Mouse (Mus musculus) megakaryocyte, embryonic 14.5 days (primary cell): ENCODE measurements around the gene Gpc3. TPM values are rescaled to one million over a fixed set of nuclear protein-coding genes. Genes with fewer than 3 reads are reported as not detected.
"Not testable (repeated sequence)": the region's sequence is repeated elsewhere in the genome, so short reads cannot be mapped to it uniquely, and the experiment has no call there.

Experiments
- H3K27me3 ChIP-seq: replicated peaks from 2 replicates; pipeline ENCODE3; 2012; ENCODE audit warnings: inconsistent platforms
- H3K36me3 ChIP-seq: replicated peaks from 2 replicates; pipeline ENCODE3; 2012; ENCODE audit warnings: low read length, inconsistent platforms, mixed read lengths
- H3K4me1 ChIP-seq: 2 replicates; pipeline ENCODE4 v1.6.1; 2012; ENCODE audit warnings: inconsistent platforms
- H3K4me3 ChIP-seq: replicated peaks from 2 replicates; pipeline ENCODE3; 2012; ENCODE audit warnings: moderate library complexity, mild to moderate bottlenecking, inconsistent platforms
- H3K9me3 ChIP-seq: 2 replicates; pipeline ENCODE4 v1.6.1; 2012; ENCODE audit warnings: inconsistent platforms
- FLI1 ChIP-seq: IDR thresholded peaks from 2 replicates; pipeline ENCODE4 v1.6.1; 2012; ENCODE audit warnings: low read length, inconsistent platforms, mixed read lengths
- GATA1 ChIP-seq: IDR thresholded peaks from 3 replicates; pipeline ENCODE4 v1.6.1; 2012; ENCODE audit warnings: mixed read lengths, low read length, inconsistent platforms, borderline replicate concordance
- polyA plus RNA-seq: library from polyadenylated mRNA; stranded (reverse); fragments of >175 nt; gene quantifications from 2 replicates; pipeline ENCODE4 v1.2.3, GENCODE M21; 2012; ENCODE audit warnings: low replicate concordance; ENCODE audit not compliant: insufficient read depth

Gene Gpc3
- polyA plus RNA-seq, 1 experiment, result 0.36 TPM

DNA sequence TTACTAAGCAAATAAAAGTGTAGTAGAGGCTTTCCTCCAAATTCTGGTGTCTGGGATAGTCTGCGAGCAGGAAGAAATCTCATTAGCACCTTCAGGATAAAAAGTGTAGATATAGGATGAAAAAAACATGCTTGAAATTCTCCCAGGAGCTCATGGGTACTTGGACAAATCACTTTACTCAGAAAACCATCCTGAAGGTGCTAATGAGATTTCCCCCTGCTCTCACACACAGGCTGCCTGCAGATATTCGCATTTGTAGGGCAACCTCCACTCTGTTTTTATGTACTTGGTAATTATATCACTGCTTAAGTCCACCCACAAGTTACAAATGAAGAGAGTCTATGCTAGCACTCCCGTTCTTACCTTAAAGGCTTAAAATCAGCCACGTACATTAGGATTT lies 308.5 kb downstream of the Gpc3 start:
- H3K27me3 ChIP-seq, result peaks cover 9% of the 10 kb centered on the region
- TF ChIP-seq FLI1 (no peak), GATA1 (no peak)
- no peaks in the 10 kb centered on the region for H3K4me1 ChIP-seq
- 0 out of 2 replicates have a peak, but pooled peaks cover 4% of the 10 kb centered on the region for H3K9me3 ChIP-seq
- no peaks in the 10 kb centered on the region for H3K36me3 ChIP-seq
- no peak overlapping the region for H3K4me3 ChIP-seq

GRCm38 (mm10) chrX:52288792-52289191 lies 325.0 kb downstream of the Gpc3 start:
- Histone ChIP-seq H3K4me3 (no peak overlapping the region), H3K36me3 (no peaks in the 10 kb centered on the region), H3K4me1 (no peaks in the 10 kb centered on the region), H3K9me3 (no peaks in the 10 kb centered on the region), H3K27me3 (peaks cover 5% of the 10 kb centered on the region)
- TF ChIP-seq FLI1 (no peak), GATA1 (no peak)

DNA sequence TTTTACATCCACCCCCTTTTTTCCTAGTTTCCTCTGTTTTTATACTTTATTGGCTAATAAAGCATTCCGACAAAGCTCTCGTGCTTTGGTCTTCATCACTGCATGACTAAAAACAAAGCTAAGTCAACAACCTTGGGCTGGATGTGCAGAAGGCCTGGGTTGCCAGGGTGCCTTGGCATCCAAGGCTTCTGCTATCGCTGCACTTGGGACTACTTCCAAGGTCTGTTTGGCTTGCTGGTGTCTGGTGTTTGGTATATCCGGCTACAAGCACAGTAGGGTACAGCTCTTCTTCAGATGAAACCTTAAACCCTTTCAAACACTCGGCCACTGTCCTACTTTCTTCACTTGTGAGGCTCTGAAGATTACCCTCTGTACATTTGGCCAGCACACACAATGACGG lies 325.8 kb downstream of the Gpc3 start:
- H3K27me3 ChIP-seq, result peaks cover 8% of the 10 kb centered on the region
- H3K9me3 ChIP-seq, result no peaks in the 10 kb centered on the region
- no peaks in the 10 kb centered on the region for H3K36me3 ChIP-seq
- TF ChIP-seq FLI1 (no peak), GATA1 (no peak)
- no peak overlapping the region for H3K4me3 ChIP-seq
- no peaks in the 10 kb centered on the region for H3K4me1 ChIP-seq

- Histone ChIP-seq H3K9me3 (no peaks in the 10 kb centered on the region), H3K4me3 (no peak overlapping the region), H3K27me3 (peaks cover 19% of the 10 kb centered on the region), H3K36me3 (no peaks in the 10 kb centered on the region), H3K4me1 (no peaks in the 10 kb centered on the region)
- TF ChIP-seq FLI1, result no peak
- no peak for TF ChIP-seq GATA1
These were observed 331.7 kb downstream of the Gpc3 start for GRCm38 (mm10) chrX:52282070-52282469.

DNA sequence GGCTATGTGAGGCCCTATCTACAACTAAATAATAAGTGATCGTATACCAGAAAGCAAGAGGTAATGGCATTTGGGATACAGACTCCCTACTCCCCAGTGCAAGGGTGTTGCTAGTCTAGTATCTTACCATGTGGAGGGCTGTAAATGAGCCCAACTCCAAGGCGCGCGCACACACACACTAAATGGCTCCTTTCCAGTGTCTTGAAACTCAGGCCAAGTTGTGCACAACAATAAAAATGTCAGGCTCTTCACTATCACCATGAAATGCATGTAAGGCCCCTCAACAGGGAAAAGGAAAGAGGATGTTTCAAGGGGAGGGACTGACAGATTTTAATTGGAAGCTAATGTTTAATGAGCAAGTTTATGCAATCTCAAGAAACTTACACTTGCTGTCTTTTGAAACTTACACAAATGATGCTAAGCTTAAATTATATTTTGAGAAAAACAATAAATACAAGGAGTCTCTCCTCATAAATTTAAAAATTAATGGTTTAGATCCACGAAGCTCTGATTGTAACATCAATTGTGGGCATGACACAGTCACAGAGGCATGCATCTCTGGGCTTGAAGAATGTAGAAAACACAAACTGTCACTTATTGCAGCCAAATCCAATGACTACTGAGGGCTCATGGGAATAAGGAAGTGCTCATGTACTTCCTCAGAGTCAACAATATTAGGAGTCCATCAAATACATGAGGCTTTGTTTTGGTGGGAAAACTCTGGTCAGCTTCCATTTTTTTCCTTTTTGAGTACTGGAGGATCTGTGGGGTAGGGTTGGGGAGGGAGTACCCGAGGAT lies 332.4 kb downstream of the Gpc3 start:
- no peaks in the 10 kb centered on the region for H3K9me3 ChIP-seq
- H3K27me3 ChIP-seq, result peaks cover 18% of the 10 kb centered on the region
- H3K4me3 ChIP-seq, result no peak overlapping the region
- H3K4me1 ChIP-seq, result no peaks in the 10 kb centered on the region
- no peaks in the 10 kb centered on the region for H3K36me3 ChIP-seq
- TF ChIP-seq FLI1 (no peak), GATA1 (no peak)

DNA sequence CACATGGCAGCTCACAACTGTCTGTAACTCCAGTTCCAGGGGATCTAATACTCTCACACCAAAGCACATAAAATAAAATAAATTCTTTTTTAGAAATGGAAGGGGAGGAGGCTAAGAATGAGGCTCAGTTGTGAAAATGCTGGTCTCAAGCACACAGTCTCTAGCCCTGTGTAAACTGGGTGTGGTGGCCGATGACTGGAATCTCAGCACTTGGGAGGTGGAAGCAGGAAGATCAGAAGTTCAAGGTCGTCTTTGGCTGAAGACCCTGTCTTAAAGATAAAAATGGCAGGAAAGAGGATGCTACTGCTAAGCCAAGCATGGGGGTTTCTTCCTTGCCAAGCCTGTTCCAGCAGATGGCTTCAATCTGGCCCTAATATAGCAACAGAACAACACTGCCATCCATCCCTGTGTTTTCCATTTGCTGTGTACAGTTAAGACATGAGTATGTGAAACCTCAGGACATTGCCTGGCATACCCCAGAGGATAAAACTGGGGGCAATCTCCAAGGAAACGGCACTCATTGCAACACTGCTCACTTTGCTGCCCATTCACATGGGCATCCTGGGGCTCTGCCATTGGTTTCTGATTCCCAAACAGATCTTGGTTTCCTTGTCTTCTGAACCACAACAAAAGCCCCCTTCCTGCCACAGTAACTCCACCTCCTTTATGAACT lies 334.9 kb downstream of the Gpc3 start:
- no peaks in the 10 kb centered on the region for H3K4me1 ChIP-seq
- no peaks in the 10 kb centered on the region for H3K36me3 ChIP-seq
- H3K4me3 ChIP-seq, result no peak overlapping the region
- no peak for TF ChIP-seq GATA1
- no peak for TF ChIP-seq FLI1
- peaks cover 18% of the 10 kb centered on the region for H3K27me3 ChIP-seq
- no peaks in the 10 kb centered on the region for H3K9me3 ChIP-seq

DNA sequence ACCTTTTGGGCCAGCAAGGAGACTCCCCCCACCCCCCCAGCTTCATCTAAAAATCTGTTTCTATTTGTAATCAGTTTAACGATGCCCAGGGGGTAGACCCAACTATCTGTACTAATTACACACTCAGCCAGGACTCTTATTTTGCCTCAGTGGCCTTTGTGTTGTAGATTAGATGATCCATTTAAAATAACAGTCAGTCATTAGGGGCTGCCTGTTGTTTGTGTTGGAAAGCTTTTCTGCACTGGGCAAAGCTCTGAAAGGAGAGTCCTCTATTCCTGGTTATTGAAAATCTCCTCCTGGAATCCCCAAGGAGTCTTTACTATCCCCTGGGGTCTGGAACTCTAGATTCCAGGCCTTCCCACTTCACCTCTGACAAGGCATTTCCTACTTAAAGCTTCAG lies 336.2 kb downstream of the Gpc3 start:
- Histone ChIP-seq H3K36me3 (no peaks in the 10 kb centered on the region), H3K9me3 (no peaks in the 10 kb centered on the region), H3K27me3 (peaks cover 19% of the 10 kb centered on the region), H3K4me3 (no peak overlapping the region), H3K4me1 (no peaks in the 10 kb centered on the region)
- TF ChIP-seq GATA1 (no peak), FLI1 (no peak)

- Histone ChIP-seq H3K4me1 (no peaks in the 10 kb centered on the region), H3K36me3 (no peaks in the 10 kb centered on the region), H3K27me3 (peaks cover 10% of the 10 kb centered on the region), H3K9me3 (no peaks in the 10 kb centered on the region), H3K4me3 (no peak overlapping the region)
- TF ChIP-seq GATA1, result no peak
- TF ChIP-seq FLI1, result no peak
These were observed 340.7 kb downstream of the Gpc3 start for GRCm38 (mm10) chrX:52273016-52273415.

DNA sequence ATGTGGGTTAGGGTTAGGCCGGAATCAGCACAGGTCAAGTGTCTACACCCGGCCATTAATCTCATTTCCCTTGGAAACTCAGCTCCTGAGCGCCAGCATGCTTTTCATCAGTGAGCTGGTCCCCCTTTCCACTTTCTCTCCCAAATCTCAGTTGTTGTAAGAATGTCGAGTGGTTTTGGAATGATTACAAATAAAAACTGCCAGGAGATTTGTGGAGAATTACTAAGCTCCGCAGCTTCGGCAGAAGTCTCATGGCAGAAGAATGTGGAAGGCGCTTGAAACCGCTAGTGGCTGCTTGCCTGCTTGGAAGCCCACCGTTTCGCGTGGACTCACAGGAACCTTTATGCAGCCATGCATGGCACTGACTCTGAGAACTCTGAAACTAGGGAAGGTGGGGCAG lies 351.8 kb downstream of the Gpc3 start:
- Histone ChIP-seq H3K36me3 (no peaks in the 10 kb centered on the region), H3K4me1 (no peaks in the 10 kb centered on the region), H3K4me3 (no peak overlapping the region), H3K9me3 (0 out of 2 replicates have a peak, but pooled peaks cover 10% of the 10 kb centered on the region), H3K27me3 (peaks cover 18% of the 10 kb centered on the region)
- TF ChIP-seq FLI1, result no peak
- no peak for TF ChIP-seq GATA1

DNA sequence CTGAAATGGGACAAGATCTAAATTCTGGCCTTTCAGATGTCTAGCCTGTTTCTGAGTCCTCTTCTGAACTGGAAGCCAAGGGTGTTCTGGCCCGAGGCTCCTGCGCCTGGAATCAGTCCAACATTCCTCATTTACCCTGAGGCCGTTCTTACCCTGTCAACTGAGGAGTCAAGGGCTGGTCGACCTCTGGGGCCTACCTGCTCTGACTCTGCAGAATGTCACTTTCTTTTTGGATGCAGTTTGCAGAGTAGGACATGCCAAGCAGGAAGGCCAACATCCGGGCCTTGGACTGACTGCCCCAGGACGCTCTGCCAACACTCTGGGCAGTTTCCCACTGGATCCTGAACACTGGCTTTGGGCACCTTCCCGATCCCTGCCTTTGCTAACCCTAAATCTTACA lies 352.2 kb downstream of the Gpc3 start:
- no peaks in the 10 kb centered on the region for H3K36me3 ChIP-seq
- H3K27me3 ChIP-seq, result peaks cover 18% of the 10 kb centered on the region
- H3K4me3 ChIP-seq, result no peak overlapping the region
- no peak for TF ChIP-seq FLI1
- TF ChIP-seq GATA1, result no peak
- H3K9me3 ChIP-seq, result 0 out of 2 replicates have a peak, but pooled peaks cover 10% of the 10 kb centered on the region
- no peaks in the 10 kb centered on the region for H3K4me1 ChIP-seq

- 0 out of 2 replicates have a peak, but pooled peaks cover 10% of the 10 kb centered on the region for H3K9me3 ChIP-seq
- H3K4me3 ChIP-seq, H3K4me1 ChIP-seq, H3K36me3 ChIP-seq: not testable (repeated sequence)
- peaks cover 13% of the 10 kb centered on the region for H3K27me3 ChIP-seq
These were observed 354.0 kb downstream of the Gpc3 start for GRCm38 (mm10) chrX:52259771-52260170.
